Mouse (Mus musculus): ENCODE data around the gene Pdcl2. TPM values are rescaled to one million over a fixed set of nuclear protein-coding genes. Genes with fewer than 3 reads are reported as not detected.
A peak's percentile ranks its signal among the peaks of the same experiment; 100 is the strongest.

Pdcl2 gene
- polyA plus RNA-seq, 1 experiment from 2014 or later = not detected

GRCm38 (mm10) chr5:76333833-76334232 is 2.9 kb upstream of the Pdcl2 start:
- Histone ChIP-seq H3K9me3 (ENCODE audit: control insufficient read depth) (no peaks in the 10 kb centered on the region), H3K36me3 (ENCODE audit: control insufficient read depth, insufficient read depth) (no peaks in the 10 kb centered on the region), H3K9ac (ENCODE audit: low read depth, low read length) (no peak overlapping the region), H3K4me3 (ENCODE audit: low read depth, low read length) (no peak overlapping the region), H3K27ac (ENCODE audit: low read depth, low read length) (no peak overlapping the region), H3K4me2 (replicated peaks; ENCODE audit: low read depth) (no peak overlapping the region), H3K27me3 (replicated peaks; ENCODE audit: control insufficient read depth, insufficient read depth, low read length) (no peaks in the 10 kb centered on the region), H3K4me1 (replicated peaks; ENCODE audit: control insufficient read depth, insufficient read depth, low read length) (no peaks in the 10 kb centered on the region)
- WGBS = 80% methylated on average over 4 of the region's 4 CpGs
- TF ChIP-seq CTCF (IDR thresholded peaks at IDR 0.05; ENCODE audit: low read depth) = no peak
- no peak for ATAC-seq

GRCm38 (mm10) chr5:76327296-76327695 is 3.7 kb downstream of the Pdcl2 start:
- no peak overlapping the region for H3K27ac ChIP-seq (ENCODE audit: low read depth, low read length)
- H3K4me1 ChIP-seq (replicated peaks; ENCODE audit: control insufficient read depth, insufficient read depth, low read length) = no peaks in the 10 kb centered on the region
- H3K9ac ChIP-seq (ENCODE audit: low read depth, low read length) = no peak overlapping the region
- ATAC-seq = no peak
- WGBS = 43% methylated on average over 2 of the region's 2 CpGs
- TF ChIP-seq CTCF (IDR thresholded peaks at IDR 0.05; ENCODE audit: low read depth) = no peak
- H3K27me3 ChIP-seq (replicated peaks; ENCODE audit: control insufficient read depth, insufficient read depth, low read length) = no peaks in the 10 kb centered on the region
- no peak overlapping the region for H3K4me3 ChIP-seq (ENCODE audit: low read depth, low read length)
- H3K4me2 ChIP-seq (replicated peaks; ENCODE audit: low read depth) = no peak overlapping the region
- no peaks in the 10 kb centered on the region for H3K9me3 ChIP-seq (ENCODE audit: control insufficient read depth)
- H3K36me3 ChIP-seq (ENCODE audit: control insufficient read depth, insufficient read depth) = no peaks in the 10 kb centered on the region

- 91% methylated on average over 4 of the region's 4 CpGs for WGBS
These were observed 5.8 kb downstream of the Pdcl2 start for GRCm38 (mm10) chr5:76325113-76325512.

GRCm38 (mm10) chr5:76321249-76322196 is 9.4 kb downstream of the Pdcl2 start:
- Histone ChIP-seq H3K4me3 (ENCODE audit: low read depth, low read length) (no peak overlapping the region), H3K27ac (ENCODE audit: low read depth, low read length) (no peak overlapping the region), H3K27me3 (replicated peaks; ENCODE audit: control insufficient read depth, insufficient read depth, low read length) (no peaks in the 10 kb centered on the region), H3K9ac (ENCODE audit: low read depth, low read length) (no peak overlapping the region), H3K9me3 (ENCODE audit: control insufficient read depth) (no peaks in the 10 kb centered on the region), H3K36me3 (ENCODE audit: control insufficient read depth, insufficient read depth) (no peaks in the 10 kb centered on the region), H3K4me2 (replicated peaks; ENCODE audit: low read depth) (no peak overlapping the region), H3K4me1 (replicated peaks; ENCODE audit: control insufficient read depth, insufficient read depth, low read length) (no peaks in the 10 kb centered on the region)
- TF ChIP-seq CTCF (IDR thresholded peaks at IDR 0.05; ENCODE audit: low read depth) = no peak
- WGBS = 52% methylated on average over 11 of the region's 11 CpGs
- no peak for ATAC-seq

More at GRCm38 (mm10) chr5:76325113-76325512, 5.8 kb downstream of the Pdcl2 start:
- Histone ChIP-seq H3K36me3 (ENCODE audit: control insufficient read depth, insufficient read depth) (no peaks in the 10 kb centered on the region), H3K4me3 (ENCODE audit: low read depth, low read length) (no peak overlapping the region), H3K9ac (ENCODE audit: low read depth, low read length) (no peak overlapping the region), H3K4me1 (replicated peaks; ENCODE audit: control insufficient read depth, insufficient read depth, low read length) (no peaks in the 10 kb centered on the region), H3K4me2 (replicated peaks; ENCODE audit: low read depth) (no peak overlapping the region), H3K27me3 (replicated peaks; ENCODE audit: control insufficient read depth, insufficient read depth, low read length) (no peaks in the 10 kb centered on the region), H3K9me3 (ENCODE audit: control insufficient read depth) (no peaks in the 10 kb centered on the region), H3K27ac (ENCODE audit: low read depth, low read length) (no peak overlapping the region)
- TF ChIP-seq CTCF (IDR thresholded peaks at IDR 0.05; ENCODE audit: low read depth) = no peak
- no peak for ATAC-seq

DNA sequence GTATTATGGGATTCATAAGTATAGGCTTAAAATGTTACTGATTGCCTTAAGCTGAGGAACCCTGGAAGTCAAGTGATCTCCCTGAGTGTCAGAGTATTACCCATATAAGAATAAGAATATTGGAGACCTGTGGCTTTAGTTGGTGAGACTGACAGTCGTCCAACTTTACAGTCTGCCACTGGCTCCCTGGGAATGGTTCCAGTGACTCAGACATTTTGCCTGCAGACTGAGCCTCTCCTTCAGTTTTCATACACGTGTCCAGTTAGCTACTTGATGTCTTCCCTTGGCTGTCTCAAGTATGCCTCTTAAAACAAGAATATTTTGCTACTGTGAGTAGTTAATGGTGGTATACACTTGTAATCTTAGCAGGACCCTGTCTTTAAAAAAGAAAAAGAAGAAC is 22.8 kb downstream of the Pdcl2 start:
- H3K4me2 ChIP-seq (replicated peaks; ENCODE audit: low read depth) = no peak overlapping the region
- no peak overlapping the region for H3K27ac ChIP-seq (ENCODE audit: low read depth, low read length)
- H3K4me1 ChIP-seq (replicated peaks; ENCODE audit: control insufficient read depth, insufficient read depth, low read length) = no peaks in the 10 kb centered on the region
- no peak for ATAC-seq
- 55% methylated on average over 2 of the region's 2 CpGs for WGBS
- no peaks in the 10 kb centered on the region for H3K36me3 ChIP-seq (ENCODE audit: control insufficient read depth, insufficient read depth)
- H3K9ac ChIP-seq (ENCODE audit: low read depth, low read length) = no peak overlapping the region
- H3K9me3 ChIP-seq (ENCODE audit: control insufficient read depth) = no peaks in the 10 kb centered on the region
- H3K27me3 ChIP-seq (replicated peaks; ENCODE audit: control insufficient read depth, insufficient read depth, low read length) = no peaks in the 10 kb centered on the region
- H3K4me3 ChIP-seq (ENCODE audit: low read depth, low read length) = no peak overlapping the region
- TF ChIP-seq CTCF (IDR thresholded peaks at IDR 0.05; ENCODE audit: low read depth) = no peak

- 33% methylated on average over 3 of the region's 3 CpGs for WGBS
- Histone ChIP-seq H3K9ac (ENCODE audit: low read depth, low read length) (no peak overlapping the region), H3K27ac (ENCODE audit: low read depth, low read length) (peak overlapping the region; percentile 99; the same call in 1 of the 2 replicates), H3K4me2 (replicated peaks; ENCODE audit: low read depth) (peak overlapping the region; percentile 74), H3K27me3 (replicated peaks; ENCODE audit: control insufficient read depth, insufficient read depth, low read length) (no peaks in the 10 kb centered on the region), H3K4me1 (replicated peaks; ENCODE audit: control insufficient read depth, insufficient read depth, low read length) (no peaks in the 10 kb centered on the region; the same call in 1 of the 2 replicates), H3K36me3 (ENCODE audit: control insufficient read depth, insufficient read depth) (no peaks in the 10 kb centered on the region), H3K9me3 (ENCODE audit: control insufficient read depth) (no peaks in the 10 kb centered on the region), H3K4me3 (ENCODE audit: low read depth, low read length) (peak overlapping the region; percentile 97; the same call in 1 of the 2 replicates)
- no peak for TF ChIP-seq CTCF (IDR thresholded peaks at IDR 0.05; ENCODE audit: low read depth)
- peak; percentile 60 for ATAC-seq
These were observed 24.7 kb downstream of the Pdcl2 start for GRCm38 (mm10) chr5:76306261-76306660.

Measured in intestine, postnatal 0 days (tissue).